Mouse (Mus musculus) limb, embryonic 11.5 days (tissue): ENCODE data around the gene Dvl3. TPM values are rescaled to one million over a fixed set of nuclear protein-coding genes. Genes with fewer than 3 reads are reported as not detected.

ENCODE experiments used
- ATAC-seq: fragments of 200-750 bp; cut with Nextera tagmentation; 2 replicates; pipeline ENCODE4 v1.8.0; 2017; ENCODE audit warnings: low read depth; ENCODE audit not compliant: insufficient number of reproducible peaks, low FRiP score, low TSS enrichment
- DNase-seq: peaks from one replicate; pipeline ENCODE4 v3.0.0-alpha.2; 2015; ENCODE audit warnings: low spot score
- H3K27ac ChIP-seq: fragments of 300-500 bp; sonication (generic); replicated peaks from 2 replicates; pipeline ENCODE4 v1.5.1; 2014; ENCODE audit warnings: low read depth, mild to moderate bottlenecking, low read length
- H3K27me3 ChIP-seq: fragments of 300-500 bp; sonication (generic); 2 replicates; pipeline ENCODE4 v1.6.1; 2014; ENCODE audit warnings: mild to moderate bottlenecking, low read length, mixed read lengths; ENCODE audit not compliant: control insufficient read depth, insufficient read depth
- H3K36me3 ChIP-seq: fragments of 300-500 bp; sonication (generic); 2 replicates; pipeline ENCODE4 v1.6.1; 2014; ENCODE audit warnings: mild to moderate bottlenecking, low read length, moderate library complexity, mixed read lengths; ENCODE audit not compliant: control insufficient read depth, insufficient read depth
- H3K4me1 ChIP-seq: fragments of 300-500 bp; sonication (generic); 2 replicates; pipeline ENCODE4 v1.6.1; 2014; ENCODE audit warnings: low read length, mixed read lengths; ENCODE audit not compliant: control insufficient read depth, insufficient read depth
- H3K4me2 ChIP-seq: fragments of 300-500 bp; sonication (generic); 2 replicates; pipeline ENCODE4 v1.6.1; 2014; ENCODE audit warnings: low read depth, mild to moderate bottlenecking, moderate library complexity; ENCODE audit not compliant: severe bottlenecking
- H3K4me3 ChIP-seq: fragments of 300-500 bp; sonication (generic); 2 replicates; pipeline ENCODE4 v1.5.1; 2014; ENCODE audit warnings: low read depth, low read length
- H3K9ac ChIP-seq: fragments of 300-500 bp; sonication (generic); 2 replicates; pipeline ENCODE4 v1.6.1; 2014; ENCODE audit warnings: mild to moderate bottlenecking, low read length
- H3K9me3 ChIP-seq: fragments of 300-500 bp; sonication (generic); 2 replicates; pipeline ENCODE4 v1.6.1; 2016; ENCODE audit warnings: low read length; ENCODE audit not compliant: control insufficient read depth
- WGBS: fragments of 180-500 bp; shearing (Covaris S2); extraction: QIAGEN DNeasy Blood & Tissue Kit; methylation state at CpG from one replicate; pipeline ENCODE4 v1.1.7; 2014; 5-methylcytosine and 5-hydroxymethylcytosine counted together
- polyA plus RNA-seq: library from polyadenylated mRNA; unstranded; fragments of >200 nt; fragmentation: Nextera tagmentation; extraction: Ambion mirVana; gene quantifications from 2 replicates; pipeline ENCODE4 v1.2.1, GENCODE M21; 2014

Gene Dvl3
- polyA plus RNA-seq, 1 experiment from 2014 or later: 40.4 TPM

DNA sequence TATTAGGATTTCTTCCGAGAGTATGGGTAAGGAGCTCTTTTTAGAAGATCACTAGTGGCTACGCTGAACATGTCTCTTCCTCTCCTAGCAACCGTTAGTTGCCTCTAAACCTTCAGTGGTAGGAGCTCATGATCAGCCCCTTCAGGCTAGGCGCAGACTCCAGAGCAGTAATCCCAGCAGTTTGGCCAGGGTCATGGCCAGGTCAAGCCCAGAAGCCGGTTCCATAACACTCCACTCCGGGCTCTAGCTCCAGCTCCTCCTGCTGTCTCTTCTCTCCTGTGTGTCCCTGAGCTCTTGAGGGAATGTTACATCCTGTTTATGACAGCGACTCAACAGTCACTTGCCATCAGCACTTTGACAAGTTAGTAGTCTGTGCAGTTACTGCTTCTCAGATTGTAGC is 40.6 kb downstream of the Dvl3 start:
- no peaks in the 10 kb centered on the region for H3K27me3 ChIP-seq
- H3K9ac ChIP-seq: no peak overlapping the region
- no peaks in the 10 kb centered on the region for H3K4me1 ChIP-seq
- 71% methylated on average over 7 of the region's 7 CpGs for WGBS
- DNase-seq (no peak), ATAC-seq (no peak)
- H3K9me3 ChIP-seq: no peaks in the 10 kb centered on the region
- H3K4me2 ChIP-seq: no peak overlapping the region
- no peak overlapping the region for H3K4me3 ChIP-seq
- no peak overlapping the region for H3K27ac ChIP-seq
- peaks cover 29% of the 10 kb centered on the region for H3K36me3 ChIP-seq

DNA sequence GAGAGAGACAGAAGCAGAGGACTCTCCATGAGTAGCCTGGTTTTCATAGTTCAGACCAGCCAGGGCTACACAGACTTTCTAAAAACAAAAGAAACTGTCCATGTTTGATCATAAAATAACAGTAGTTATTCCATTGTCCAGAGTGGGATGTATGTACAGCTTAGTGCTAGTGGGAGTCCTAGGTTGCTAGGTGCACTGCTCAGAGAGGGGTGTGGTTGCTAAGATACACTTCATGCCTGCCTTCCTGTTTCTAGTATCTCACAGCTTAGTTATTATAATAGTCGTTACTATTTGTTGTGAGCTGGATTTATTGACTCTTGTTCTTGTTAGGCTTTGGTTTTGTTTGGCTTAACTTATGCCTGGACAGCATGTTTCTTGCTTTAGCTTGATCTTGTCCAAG is 48.3 kb downstream of the Dvl3 start:
- Histone ChIP-seq H3K9me3 (no peaks in the 10 kb centered on the region), H3K4me3 (no peak overlapping the region), H3K27ac (no peak overlapping the region), H3K9ac (no peak overlapping the region), H3K36me3 (peaks cover 11% of the 10 kb centered on the region), H3K4me1 (no peaks in the 10 kb centered on the region), H3K4me2 (no peak overlapping the region), H3K27me3 (no peaks in the 10 kb centered on the region)
- DNase-seq: no peak
- no peak for ATAC-seq
- 76% methylated on average over 1 of the region's 1 CpGs for WGBS

Other genes starting within 250 kb of the Dvl3 start
- 109 TPM in 2 replicates for gene Parl, start 214.6 kb upstream of the Dvl3 start, polyA plus RNA-seq
- gene Cyp2ab1, start 191.6 kb upstream of the Dvl3 start, polyA plus RNA-seq: not detected in 2 replicates
- gene Abcc5, start 90.6 kb upstream of the Dvl3 start, polyA plus RNA-seq: 46.1 and 54.5 TPM in 2 replicates
- 143 and 151 TPM in 2 replicates for gene Eif2b5, start 18.2 kb upstream of the Dvl3 start, polyA plus RNA-seq
- 597 and 631 TPM in 2 replicates for gene Ap2m1, start 18.5 kb downstream of the Dvl3 start, polyA plus RNA-seq
- gene Abcf3, start 31.6 kb downstream of the Dvl3 start, polyA plus RNA-seq: 51.4 and 52.6 TPM in 2 replicates
- 0.23 and 0.55 TPM in 2 replicates for gene Vwa5b2, start 72.5 kb downstream of the Dvl3 start, polyA plus RNA-seq
- gene Eef1akmt4, start 94.6 kb downstream of the Dvl3 start, polyA plus RNA-seq: 33.8 and 42.1 TPM in 2 replicates
- gene Gm49333, start 94.6 kb downstream of the Dvl3 start, polyA plus RNA-seq: not detected in 2 replicates
- 53.4 and 55.4 TPM in 2 replicates for gene Alg3, start 94.8 kb downstream of the Dvl3 start, polyA plus RNA-seq
- 0.87 and 1.2 TPM in 2 replicates for gene Camk2n2, start 104.3 kb downstream of the Dvl3 start, polyA plus RNA-seq
- gene Ece2, start 112.8 kb downstream of the Dvl3 start, polyA plus RNA-seq: 3.0 and 3.4 TPM in 2 replicates
- 480 and 491 TPM in 2 replicates for gene Psmd2, start 134.7 kb downstream of the Dvl3 start, polyA plus RNA-seq
- gene Eif4g1, start 151.3 kb downstream of the Dvl3 start, polyA plus RNA-seq: 170 and 190 TPM in 2 replicates
- gene Fam131a, start 176.3 kb downstream of the Dvl3 start, polyA plus RNA-seq: 3.5 and 4.1 TPM in 2 replicates
- gene Polr2h, start 200.7 kb downstream of the Dvl3 start, polyA plus RNA-seq: 136 and 140 TPM in 2 replicates
- gene Clcn2, start 200.8 kb downstream of the Dvl3 start, polyA plus RNA-seq: 21.0 and 23.1 TPM in 2 replicates
- 2.0 and 3.4 TPM in 2 replicates for gene Chrd, start 216.1 kb downstream of the Dvl3 start, polyA plus RNA-seq
- 0.28 and 0.71 TPM in 2 replicates for gene Thpo, start 217.5 kb downstream of the Dvl3 start, polyA plus RNA-seq